Mouse (Mus musculus) lung, postnatal 0 days (tissue): ENCODE results near the gene Dclre1c. TPM values are rescaled to one million over a fixed set of nuclear protein-coding genes. Genes with fewer than 3 reads are reported as not detected.
A peak's percentile ranks its signal among the peaks of the same experiment; 100 is the strongest.

Experiments used
- ATAC-seq: fragments of 200-750 bp; cut with Nextera tagmentation; 2 replicates; pipeline ENCODE4 v1.8.0; 2017; ENCODE audit warnings: moderate library complexity
- DNase-seq: peaks from one replicate; pipeline ENCODE4 v3.0.0-alpha.2; 2016; ENCODE audit warnings: low spot score
- H3K27ac ChIP-seq: fragments of 300-500 bp; sonication (generic); 2 replicates; pipeline ENCODE4 v1.5.1; 2014; ENCODE audit warnings: antibody characterized with exemption, mild to moderate bottlenecking, low read length, mixed read lengths
- H3K27me3 ChIP-seq: fragments of 300-500 bp; sonication (generic); replicated peaks from 2 replicates; pipeline ENCODE4 v1.6.1; 2014; ENCODE audit warnings: low read length, mixed read lengths; ENCODE audit not compliant: insufficient read depth
- H3K36me3 ChIP-seq: fragments of 300-500 bp; sonication (generic); 2 replicates; pipeline ENCODE4 v1.6.1; 2014; ENCODE audit warnings: low read length, mixed read lengths; ENCODE audit not compliant: insufficient read depth
- H3K4me1 ChIP-seq: fragments of 300-500 bp; sonication (generic); 2 replicates; pipeline ENCODE4 v1.6.1; 2014; ENCODE audit warnings: antibody characterized with exemption, low read depth, low read length, mixed read lengths; ENCODE audit not compliant: insufficient read depth
- H3K4me2 ChIP-seq: fragments of 300-500 bp; sonication (generic); replicated peaks from 2 replicates; pipeline ENCODE4 v1.6.1; 2014; ENCODE audit warnings: low read depth, mild to moderate bottlenecking, low read length, moderate library complexity, mixed read lengths
- H3K4me3 ChIP-seq: fragments of 300-500 bp; sonication (generic); 2 replicates; pipeline ENCODE4 v1.5.1; 2014; ENCODE audit warnings: low read depth, low read length
- H3K9ac ChIP-seq: fragments of 300-500 bp; sonication (generic); replicated peaks from 2 replicates; pipeline ENCODE4 v1.6.1; 2014; ENCODE audit warnings: low read depth, mild to moderate bottlenecking
- H3K9me3 ChIP-seq: fragments of 300-500 bp; sonication (generic); 2 replicates; pipeline ENCODE4 v1.6.1; 2016; ENCODE audit warnings: low read length, mixed read lengths
- CTCF ChIP-seq: IDR thresholded peaks from 2 replicates; pipeline ENCODE4 v1.5.1; 2016; ENCODE audit warnings: antibody characterized with exemption, mild to moderate bottlenecking
- EP300 ChIP-seq: IDR thresholded peaks from 2 replicates; pipeline ENCODE4 v1.6.1; 2016; ENCODE audit warnings: antibody characterized with exemption, mild to moderate bottlenecking, control low read depth
- WGBS: fragments of 180-500 bp; shearing (Covaris S2); extraction: QIAGEN DNeasy Blood & Tissue Kit; methylation state at CpG from one replicate; pipeline ENCODE4 v1.1.7; 2014; 5-methylcytosine and 5-hydroxymethylcytosine counted together
- polyA plus RNA-seq: library from polyadenylated mRNA; unstranded; fragments of >200 nt; fragmentation: Nextera tagmentation; extraction: Ambion mirVana; gene quantifications from 2 replicates; pipeline ENCODE4 v1.2.1, GENCODE M21; 2015

The Dclre1c gene
- polyA plus RNA-seq, 1 experiment from 2014 or later: 3.0 TPM

GRCm38 (mm10) chr2:3473891-3474290 is 50.0 kb downstream of the Dclre1c start:
- WGBS: under 1% methylated on average over 12 of the region's 12 CpGs
- Histone ChIP-seq H3K27ac (no peak overlapping the region), H3K9ac (peak overlapping the region; percentile 44), H3K36me3 (no peaks in the 10 kb centered on the region), H3K4me1 (peaks cover 6% of the 10 kb centered on the region; the same call in 1 of the 2 replicates), H3K4me2 (peak overlapping the region; percentile 99), H3K9me3 (no peaks in the 10 kb centered on the region), H3K27me3 (no peaks in the 10 kb centered on the region), H3K4me3 (peak overlapping the region; percentile 88)
- DNase-seq (no peak), ATAC-seq (no peak)
- no peak for TF ChIP-seq CTCF
- no peak for TF ChIP-seq EP300

- H3K9me3 ChIP-seq: no peaks in the 10 kb centered on the region
- ATAC-seq (peak; percentile 53), DNase-seq (peak; percentile 40)
- H3K27ac ChIP-seq: peak overlapping the region; percentile 81
- TF ChIP-seq CTCF: no peak
- no peak for TF ChIP-seq EP300
- peak overlapping the region; percentile 88 for H3K4me3 ChIP-seq
- peak overlapping the region; percentile 99 for H3K4me2 ChIP-seq
- H3K4me1 ChIP-seq: peaks cover 6% of the 10 kb centered on the region; the same call in 1 of the 2 replicates
- no peaks in the 10 kb centered on the region for H3K27me3 ChIP-seq
- WGBS: 1% methylated on average over 45 of the region's 46 CpGs
- peak overlapping the region; percentile 44 for H3K9ac ChIP-seq
- H3K36me3 ChIP-seq: no peaks in the 10 kb centered on the region
Observed at GRCm38 (mm10) chr2:3474361-3474805, 50.5 kb downstream of the Dclre1c start.

GRCm38 (mm10) chr2:3474861-3475283 is 50.9 kb downstream of the Dclre1c start, which contains the start of gene Suv39h2:
Suv39h2 (minus strand) TSS chr2:3475031.
- peak within 1 kb of the TSS; percentile 99 for H3K4me2 ChIP-seq
- DNase-seq: peak; percentile 99
- H3K36me3 ChIP-seq: no peaks in the 10 kb centered on the region
- H3K27ac ChIP-seq: peak within 1 kb of the TSS; percentile 81
- peak; percentile 99 for ATAC-seq
- H3K9ac ChIP-seq: peak within 1 kb of the TSS; percentile 59
- no peaks in the 10 kb centered on the region for H3K9me3 ChIP-seq
- WGBS: under 1% methylated on average over 41 of the region's 42 CpGs
- H3K27me3 ChIP-seq: no peaks in the 10 kb centered on the region
- peaks cover 6% of the 10 kb centered on the region; the same call in 1 of the 2 replicates for H3K4me1 ChIP-seq
- peak within 1 kb of the TSS; percentile 88 for H3K4me3 ChIP-seq
- TF ChIP-seq CTCF (no peak), EP300 (no peak)

DNA sequence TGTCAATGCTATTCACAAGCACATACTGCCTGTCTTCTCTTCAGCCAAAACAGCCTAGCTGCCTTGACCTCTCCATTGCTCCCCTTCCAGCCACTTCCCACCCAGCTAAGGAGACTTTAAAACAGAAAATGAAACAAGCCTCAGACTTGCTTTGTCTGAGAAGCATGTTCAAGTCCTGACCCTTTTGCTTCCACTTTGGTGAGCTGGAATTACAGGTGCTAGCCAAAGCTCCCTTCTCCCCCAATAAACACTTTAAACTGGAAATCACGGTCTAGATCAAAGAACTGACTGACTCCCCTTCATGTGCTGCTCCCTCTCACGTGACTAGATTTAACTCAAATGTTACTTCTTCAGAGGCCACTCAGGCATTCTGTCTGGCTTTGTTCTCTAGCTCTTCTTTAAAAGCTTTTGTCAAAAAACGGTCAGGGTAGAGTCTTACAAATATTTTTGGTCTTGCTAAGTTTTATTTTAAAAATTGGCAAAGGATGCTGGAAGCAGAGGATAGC is 51.9 kb downstream of the Dclre1c start:
- 0 out of 2 replicates have a peak overlapping the region, but pooled peaks have one; percentile 59 for H3K9ac ChIP-seq
- ATAC-seq: no peak
- H3K9me3 ChIP-seq: no peaks in the 10 kb centered on the region
- 55% methylated on average over 3 of the region's 3 CpGs for WGBS
- H3K4me2 ChIP-seq: peak overlapping the region; percentile 99
- H3K27me3 ChIP-seq: no peaks in the 10 kb centered on the region
- peak overlapping the region; percentile 88 for H3K4me3 ChIP-seq
- DNase-seq: no peak
- H3K4me1 ChIP-seq: peaks cover 6% of the 10 kb centered on the region; the same call in 1 of the 2 replicates
- no peak for TF ChIP-seq EP300
- no peaks in the 10 kb centered on the region for H3K36me3 ChIP-seq
- H3K27ac ChIP-seq: peak overlapping the region; percentile 81

GRCm38 (mm10) chr2:3480239-3480638 is 56.3 kb downstream of the Dclre1c start:
- no peak overlapping the region for H3K9ac ChIP-seq
- H3K27me3 ChIP-seq: no peaks in the 10 kb centered on the region
- TF ChIP-seq CTCF: 0 out of 2 replicates have a peak, but pooled peaks have one; percentile 15
- TF ChIP-seq EP300: no peak
- DNase-seq: no peak
- H3K9me3 ChIP-seq: no peaks in the 10 kb centered on the region
- no peak overlapping the region for H3K4me2 ChIP-seq
- H3K27ac ChIP-seq: no peak overlapping the region
- 88% methylated on average over 3 of the region's 3 CpGs for WGBS
- no peak for ATAC-seq
- H3K36me3 ChIP-seq: no peaks in the 10 kb centered on the region
- no peak overlapping the region for H3K4me3 ChIP-seq
- H3K4me1 ChIP-seq: 0 out of 2 replicates have a peak, but pooled peaks cover 3% of the 10 kb centered on the region

DNA sequence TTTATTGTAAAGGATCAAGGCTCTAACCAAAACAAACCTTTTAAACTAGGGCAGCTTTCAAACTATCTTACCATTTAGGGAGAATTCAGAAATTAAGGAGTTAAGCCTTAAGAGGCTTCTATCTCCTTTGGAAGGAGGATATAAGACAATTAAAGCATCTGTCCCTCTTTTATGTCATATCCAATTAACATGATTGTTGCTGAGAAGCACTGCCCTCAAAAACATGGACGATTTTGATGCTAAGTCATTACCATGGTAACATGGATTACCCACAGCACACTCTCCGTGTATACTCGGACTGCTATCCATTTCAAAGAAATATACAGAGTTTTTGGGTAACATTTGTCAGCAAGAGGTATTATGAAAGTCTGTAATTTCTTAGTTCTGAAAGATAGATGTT is 65.9 kb downstream of the Dclre1c start:
- ATAC-seq (no peak), DNase-seq (no peak)
- Histone ChIP-seq H3K27me3 (no peaks in the 10 kb centered on the region), H3K4me1 (no peaks in the 10 kb centered on the region), H3K4me3 (no peak overlapping the region), H3K9me3 (no peaks in the 10 kb centered on the region), H3K9ac (no peak overlapping the region), H3K4me2 (no peak overlapping the region), H3K36me3 (peaks cover 15% of the 10 kb centered on the region; the same call in 1 of the 2 replicates), H3K27ac (no peak overlapping the region)
- no peak for TF ChIP-seq EP300
- TF ChIP-seq CTCF: no peak
- 88% methylated on average over 3 of the region's 3 CpGs for WGBS
